Mouse (Mus musculus) brain, embryonic 14.5 days (tissue): ENCODE measurements around the gene P2ry10b.

Source experiments
- CTCF ChIP-seq: fragments of 200-500 bp; IDR thresholded peaks from 2 replicates; pipeline ENCODE4 v1.5.1; 2012; ENCODE audit warnings: inconsistent platforms, mild to moderate bottlenecking, moderate library complexity, borderline replicate concordance; ENCODE audit not compliant: insufficient read depth, insufficient read length; ENCODE audit errors: extremely low read depth
- POLR2A ChIP-seq: fragments of 200-500 bp; IDR thresholded peaks from 2 replicates; pipeline ENCODE4 v1.6.1; 2012; ENCODE audit warnings: mild to moderate bottlenecking, inconsistent platforms, borderline replicate concordance; ENCODE audit not compliant: poor library complexity, insufficient read depth, insufficient read length, severe bottlenecking; ENCODE audit errors: extremely low read depth

- no peak for TF ChIP-seq CTCF
- no peak for TF ChIP-seq POLR2A
These were observed 31.7 kb upstream of the P2ry10b start for GRCm38 (mm10) chrX:107116987-107117386.
